Mouse (Mus musculus) small intestine, adult 2 months (tissue): ENCODE measurements around the gene Gm47969. TPM values are rescaled to one million over a fixed set of nuclear protein-coding genes. Genes with fewer than 3 reads are reported as not detected.

Experiments
- H3K27ac ChIP-seq: fragments of 200-500 bp; 2 replicates; pipeline ENCODE4 v1.5.1; 2012; ENCODE audit warnings: low read depth, low read length, control low read depth, inconsistent platforms; ENCODE audit not compliant: insufficient read depth
- H3K27me3 ChIP-seq: fragments of 200-500 bp; 2 replicates; pipeline ENCODE4 v1.6.1; 2012; ENCODE audit warnings: mild to moderate bottlenecking, moderate library complexity, low read length, inconsistent platforms; ENCODE audit not compliant: control insufficient read depth, insufficient read depth
- H3K36me3 ChIP-seq: fragments of 200-500 bp; 2 replicates; pipeline ENCODE4 v1.6.1; 2012; ENCODE audit warnings: mild to moderate bottlenecking, low read length, control low read depth, inconsistent platforms; ENCODE audit not compliant: control insufficient read depth, insufficient read depth
- H3K4me1 ChIP-seq: fragments of 200-500 bp; 2 replicates; pipeline ENCODE4 v1.6.1; 2012; ENCODE audit warnings: low read length, inconsistent platforms, mixed read lengths; ENCODE audit not compliant: control insufficient read depth, insufficient read depth, insufficient read length
- H3K4me3 ChIP-seq: fragments of 200-500 bp; 2 replicates; pipeline ENCODE4 v1.5.1; 2012; ENCODE audit warnings: low read depth, mild to moderate bottlenecking, control low read depth, inconsistent platforms, low read length, moderate library complexity
- CTCF ChIP-seq: fragments of 200-500 bp; IDR thresholded peaks from 2 replicates; pipeline ENCODE4 v1.5.1; 2012; ENCODE audit warnings: low read depth, mild to moderate bottlenecking, control low read depth, inconsistent platforms, low read length, moderate library complexity, mixed read lengths; ENCODE audit not compliant: insufficient replicate concordance, insufficient read length; ENCODE audit errors: extremely low read depth
- POLR2A ChIP-seq: fragments of 200-500 bp; IDR thresholded peaks from 2 replicates; pipeline ENCODE4 v1.6.1; 2012; ENCODE audit warnings: low read depth, mild to moderate bottlenecking, control low read depth, inconsistent platforms, low read length, moderate library complexity
- WGBS: fragments of 180-500 bp; shearing (Covaris S2); methylation state at CpG from one replicate; pipeline ENCODE4 v1.1.7; 2018; 5-methylcytosine and 5-hydroxymethylcytosine counted together
- polyA plus RNA-seq: library from polyadenylated mRNA; depleted of rRNA; stranded (reverse); fragments of >200 nt; gene quantifications from 2 replicates; pipeline ENCODE4 v1.2.3, GENCODE M21; 2012

Gm47969 gene
- polyA plus RNA-seq, 1 experiment = not detected

GRCm38 (mm10) chr1:83031950-83032349 is 12.8 kb upstream of the Gm47969 start:
- TF ChIP-seq CTCF (no peak), POLR2A (no peak)
- no peaks in the 10 kb centered on the region for H3K36me3 ChIP-seq
- H3K27me3 ChIP-seq = no peaks in the 10 kb centered on the region
- H3K4me3 ChIP-seq = no peak overlapping the region
- WGBS = 29% methylated on average over 1 of the region's 1 CpGs
- H3K27ac ChIP-seq = no peak overlapping the region
- H3K4me1 ChIP-seq = no peaks in the 10 kb centered on the region

DNA sequence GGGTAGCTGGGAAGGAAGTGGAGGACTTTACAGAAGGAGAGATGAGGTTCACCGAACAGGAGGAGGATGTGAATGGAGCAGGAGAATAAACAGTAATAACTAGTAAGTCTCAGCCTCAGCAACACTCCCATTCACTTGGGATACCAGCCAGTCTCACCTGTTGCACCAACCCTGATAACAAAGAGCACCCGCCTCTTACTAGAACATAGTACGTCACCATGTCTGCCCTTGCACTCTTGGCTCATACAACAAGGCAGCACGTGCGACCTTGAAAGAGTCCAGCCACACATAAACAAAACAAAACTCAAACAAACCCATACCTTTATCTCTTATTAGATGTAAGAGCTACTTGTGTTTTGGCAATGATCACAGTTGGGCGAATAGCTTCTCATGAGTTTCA is 12.2 kb upstream of the Gm47969 start:
- WGBS = 38% methylated on average over 6 of the region's 6 CpGs
- Histone ChIP-seq H3K36me3 (no peaks in the 10 kb centered on the region), H3K4me3 (no peak overlapping the region), H3K27me3 (no peaks in the 10 kb centered on the region), H3K4me1 (no peaks in the 10 kb centered on the region), H3K27ac (no peak overlapping the region)
- TF ChIP-seq CTCF = no peak
- no peak for TF ChIP-seq POLR2A

- Histone ChIP-seq H3K36me3 (no peaks in the 10 kb centered on the region), H3K4me1 (peaks cover 5% of the 10 kb centered on the region; the same call in 1 of the 2 replicates), H3K27me3 (no peaks in the 10 kb centered on the region), H3K27ac (no peak overlapping the region), H3K4me3 (no peak overlapping the region)
- no peak for TF ChIP-seq CTCF
- TF ChIP-seq POLR2A = no peak
- WGBS = 81% methylated on average over 5 of the region's 5 CpGs
Observed at GRCm38 (mm10) chr1:83034509-83034908, 10.2 kb upstream of the Gm47969 start.

DNA sequence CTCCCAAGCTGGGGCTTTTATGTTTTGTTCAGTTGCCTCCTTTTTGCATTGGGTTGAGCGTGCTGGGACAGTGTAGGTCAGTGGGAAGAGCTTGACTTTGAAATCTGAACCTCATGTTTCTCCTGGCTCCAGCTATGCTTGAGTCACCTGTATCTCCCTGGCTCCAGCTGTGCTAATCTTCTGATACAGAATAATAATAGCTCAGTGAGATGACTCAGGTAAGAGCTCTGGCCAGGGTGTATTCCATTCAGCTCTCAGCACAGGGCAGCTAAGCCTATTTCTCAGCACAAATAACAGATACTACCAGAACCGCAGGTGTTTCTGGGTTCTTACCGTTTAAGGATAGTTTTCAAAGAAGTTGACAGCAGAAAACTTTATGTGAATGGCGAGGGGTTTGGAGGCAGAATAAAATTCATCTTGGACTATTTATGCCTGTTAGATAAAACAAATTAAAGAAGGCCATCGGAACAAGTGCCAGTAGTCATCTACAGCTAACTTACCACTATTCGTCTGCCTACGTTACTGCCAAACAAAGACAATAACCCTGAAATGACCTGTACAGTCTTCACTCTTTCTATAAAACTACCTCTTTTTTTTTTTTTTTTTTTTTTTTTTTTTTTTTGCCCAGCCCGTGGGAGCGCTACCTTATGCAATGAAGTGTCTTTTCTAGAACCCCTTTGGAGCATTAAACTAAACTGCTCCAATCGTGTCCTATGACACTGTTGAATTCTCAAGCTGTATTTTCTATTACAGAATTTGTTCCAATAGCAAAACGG is 7.7 kb upstream of the Gm47969 start:
- no peak overlapping the region for H3K27ac ChIP-seq
- TF ChIP-seq POLR2A = no peak
- no peak for TF ChIP-seq CTCF
- no peak overlapping the region for H3K4me3 ChIP-seq
- WGBS = 76% methylated on average over 11 of the region's 11 CpGs
- no peaks in the 10 kb centered on the region for H3K27me3 ChIP-seq
- no peaks in the 10 kb centered on the region for H3K36me3 ChIP-seq
- H3K4me1 ChIP-seq = peaks cover 5% of the 10 kb centered on the region; the same call in 1 of the 2 replicates

DNA sequence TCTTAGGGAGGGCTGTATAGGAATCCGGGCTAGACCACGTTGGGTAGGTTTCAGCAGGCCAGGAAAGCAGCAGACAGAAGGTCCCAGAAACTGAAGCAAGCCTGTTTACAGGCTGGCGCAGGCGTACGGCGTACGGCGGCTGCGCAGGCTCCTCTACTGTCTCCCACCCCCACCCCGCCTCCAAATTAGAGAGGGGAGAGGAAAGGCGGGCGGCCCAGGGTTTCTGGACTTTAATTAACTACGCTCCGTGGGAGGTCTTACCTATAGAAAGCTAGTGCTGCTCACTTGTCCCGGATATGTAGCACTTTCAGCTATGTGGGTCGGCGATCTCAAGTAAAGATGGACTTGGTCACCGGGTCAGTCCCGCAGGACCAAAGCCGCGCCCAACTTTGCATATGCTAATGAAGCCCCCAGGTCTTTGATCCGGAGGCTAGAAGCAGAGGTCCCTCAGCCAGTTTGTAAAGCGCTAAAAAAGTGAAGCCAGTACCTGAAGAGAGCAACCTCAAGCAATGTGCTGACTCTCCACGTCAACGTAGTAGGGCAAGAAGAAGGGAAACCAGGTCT is 6.5 kb upstream of the Gm47969 start, which contains the start of gene Slc19a3:
Gene Slc19a3 (minus strand): TSS at position 340 of the 564 bp plus-strand sequence.
- Histone ChIP-seq H3K36me3 (no peaks in the 10 kb centered on the region), H3K4me3 (peak within 1 kb of the TSS; percentile 57), H3K27me3 (no peaks in the 10 kb centered on the region), H3K27ac (no peak within 1 kb of the TSS), H3K4me1 (peaks cover 5% of the 10 kb centered on the region; the same call in 1 of the 2 replicates)
- WGBS = 3% methylated on average over 25 of the region's 25 CpGs
- no peak for TF ChIP-seq POLR2A
- TF ChIP-seq CTCF = no peak

- H3K27ac ChIP-seq = no peak overlapping the region
- H3K4me1 ChIP-seq = peaks cover 5% of the 10 kb centered on the region; the same call in 1 of the 2 replicates
- TF ChIP-seq CTCF (no peak), POLR2A (no peak)
- 62% methylated on average over 4 of the region's 4 CpGs for WGBS
- no peak overlapping the region for H3K4me3 ChIP-seq
- H3K27me3 ChIP-seq = no peaks in the 10 kb centered on the region
- H3K36me3 ChIP-seq = no peaks in the 10 kb centered on the region
Observed at GRCm38 (mm10) chr1:83039080-83039479, 5.7 kb upstream of the Gm47969 start.

- TF ChIP-seq POLR2A (no peak), CTCF (no peak)
- no peaks in the 10 kb centered on the region for H3K36me3 ChIP-seq
- WGBS = 90% methylated on average over 2 of the region's 2 CpGs
- peaks cover 5% of the 10 kb centered on the region; the same call in 1 of the 2 replicates for H3K4me1 ChIP-seq
- no peak within 1 kb of the TSS for H3K4me3 ChIP-seq
- H3K27ac ChIP-seq = no peak within 1 kb of the TSS
- H3K27me3 ChIP-seq = no peaks in the 10 kb centered on the region; the same call in 1 of the 2 replicates
Observed at GRCm38 (mm10) chr1:83042380-83042779, 2.4 kb upstream of the Gm47969 start, which contains the start of gene Krtap28-10. Gene Krtap28-10 (minus strand): TSS chr1:83042480.
